Mouse (Mus musculus): ENCODE results near the gene Nck2. TPM values are rescaled to one million over a fixed set of nuclear protein-coding genes. Genes with fewer than 3 reads are reported as not detected.

Gene Nck2
- polyA plus RNA-seq, 1 experiment: 2.4 TPM

DNA sequence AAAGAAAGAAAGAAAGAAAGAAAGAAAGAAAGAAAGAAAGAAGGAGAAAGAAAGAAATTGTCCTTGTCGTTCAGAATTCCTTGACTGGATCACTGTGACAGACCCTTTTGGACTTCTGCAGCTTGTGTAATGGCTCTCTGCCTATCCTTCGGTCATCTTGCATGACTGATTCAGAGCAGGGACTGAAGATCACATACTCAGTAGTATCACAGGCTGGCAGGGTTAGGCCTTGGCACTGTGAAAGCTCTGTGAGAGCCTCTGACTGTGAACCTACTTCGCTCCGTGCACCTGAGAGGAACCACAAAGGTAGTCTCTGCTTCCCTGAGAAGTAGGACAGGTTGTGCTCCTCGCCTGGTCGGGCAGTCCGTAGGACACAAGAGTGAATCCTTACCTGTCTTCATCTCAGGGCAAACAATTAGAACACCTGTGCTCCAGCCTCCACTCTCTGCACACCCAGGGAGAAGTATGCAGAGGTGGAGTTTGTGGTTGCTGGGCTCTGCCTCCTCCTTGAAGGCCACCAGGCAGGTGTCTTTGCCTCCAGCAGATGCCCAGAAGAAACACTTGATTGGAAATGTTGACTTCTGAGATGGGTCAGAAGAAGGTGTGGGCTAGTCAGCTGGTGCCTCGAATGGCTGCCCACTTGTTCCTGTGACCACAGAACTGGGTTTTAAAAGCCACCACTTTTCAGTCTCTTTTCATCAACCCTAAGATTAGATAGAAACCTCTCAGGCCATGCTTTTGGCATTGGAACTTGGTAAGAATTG, 47.3 kb downstream of the Nck2 start:
- Histone ChIP-seq H3K27me3 (ENCODE audit: control insufficient read depth) (no peaks in the 10 kb centered on the region), H3K4me3 (replicated peaks) (no peak overlapping the region), H3K9me3 (ENCODE audit: control insufficient read depth, low read length) (no peaks in the 10 kb centered on the region), H3K36me3 (ENCODE audit: control insufficient read depth) (no peaks in the 10 kb centered on the region), H3K4me1 (ENCODE audit: control insufficient read depth) (no peaks in the 10 kb centered on the region; the same call in 1 of the 2 replicates)
- TF ChIP-seq GATA1 (IDR thresholded peaks at IDR 0.05; ENCODE audit: low read length): no peak
- TF ChIP-seq TAL1 (IDR thresholded peaks at IDR 0.05; ENCODE audit: low read length): no peak

DNA sequence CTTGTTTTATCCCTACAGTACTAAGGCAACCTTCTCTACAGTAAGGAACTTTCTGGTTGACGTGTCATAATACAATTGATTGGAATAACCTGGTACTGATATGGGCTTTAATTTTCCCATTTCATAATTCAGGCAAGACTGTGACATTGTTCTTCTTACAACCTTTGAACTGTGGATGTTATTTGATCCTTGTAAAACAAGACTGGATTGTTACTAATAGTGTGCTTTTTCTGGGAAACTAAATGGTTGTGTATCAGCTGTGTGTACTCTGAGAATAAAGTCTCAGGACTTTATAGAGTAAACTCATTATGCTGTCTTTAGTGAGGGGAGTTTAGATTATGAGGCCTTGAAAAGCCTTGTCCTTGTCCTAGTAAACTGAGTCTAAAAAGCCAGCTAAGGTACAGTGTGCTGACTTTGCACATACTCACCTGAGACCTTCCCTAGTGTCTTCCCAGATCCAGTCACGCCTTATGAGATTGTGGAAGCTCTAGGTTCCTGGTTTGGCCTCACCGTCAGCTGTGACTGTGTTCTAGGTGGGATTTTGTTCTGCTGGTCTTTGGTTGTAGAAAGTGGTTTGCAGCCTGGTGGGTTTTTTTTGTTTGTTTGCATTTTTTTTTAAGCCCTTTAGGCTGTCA, 48.5 kb downstream of the Nck2 start:
- Histone ChIP-seq H3K27me3 (ENCODE audit: control insufficient read depth) (no peaks in the 10 kb centered on the region), H3K9me3 (ENCODE audit: control insufficient read depth, low read length) (no peaks in the 10 kb centered on the region), H3K36me3 (ENCODE audit: control insufficient read depth) (no peaks in the 10 kb centered on the region), H3K4me1 (ENCODE audit: control insufficient read depth) (no peaks in the 10 kb centered on the region; the same call in 1 of the 2 replicates), H3K4me3 (replicated peaks) (no peak overlapping the region)
- TF ChIP-seq TAL1 (IDR thresholded peaks at IDR 0.05; ENCODE audit: low read length): no peak
- no peak for TF ChIP-seq GATA1 (IDR thresholded peaks at IDR 0.05; ENCODE audit: low read length)

- Histone ChIP-seq H3K4me3 (replicated peaks) (no peak overlapping the region), H3K4me1 (ENCODE audit: control insufficient read depth) (peaks cover 7% of the 10 kb centered on the region), H3K36me3 (ENCODE audit: control insufficient read depth) (no peaks in the 10 kb centered on the region), H3K9me3 (ENCODE audit: control insufficient read depth, low read length) (no peaks in the 10 kb centered on the region), H3K27me3 (ENCODE audit: control insufficient read depth) (no peaks in the 10 kb centered on the region)
- TF ChIP-seq TAL1 (IDR thresholded peaks at IDR 0.05; ENCODE audit: low read length): no peak
- no peak for TF ChIP-seq GATA1 (IDR thresholded peaks at IDR 0.05; ENCODE audit: low read length)
These were observed 51.7 kb downstream of the Nck2 start for GRCm38 (mm10) chr1:43496051-43496450.

- H3K9me3 ChIP-seq (ENCODE audit: control insufficient read depth, low read length): no peaks in the 10 kb centered on the region
- no peak overlapping the region for H3K4me3 ChIP-seq (replicated peaks)
- no peak for TF ChIP-seq TAL1 (IDR thresholded peaks at IDR 0.05; ENCODE audit: low read length)
- no peak for TF ChIP-seq GATA1 (IDR thresholded peaks at IDR 0.05; ENCODE audit: low read length)
- H3K4me1 ChIP-seq (ENCODE audit: control insufficient read depth): peaks cover 8% of the 10 kb centered on the region
- no peaks in the 10 kb centered on the region for H3K27me3 ChIP-seq (ENCODE audit: control insufficient read depth)
- no peaks in the 10 kb centered on the region for H3K36me3 ChIP-seq (ENCODE audit: control insufficient read depth)
These were observed 52.6 kb downstream of the Nck2 start for GRCm38 (mm10) chr1:43496993-43497392.

- TF ChIP-seq TAL1 (IDR thresholded peaks at IDR 0.05; ENCODE audit: low read length) (no peak), GATA1 (IDR thresholded peaks at IDR 0.05; ENCODE audit: low read length) (no peak)
- peaks cover 14% of the 10 kb centered on the region for H3K4me1 ChIP-seq (ENCODE audit: control insufficient read depth)
These were observed 53.6 kb downstream of the Nck2 start for GRCm38 (mm10) chr1:43497951-43498350.

DNA sequence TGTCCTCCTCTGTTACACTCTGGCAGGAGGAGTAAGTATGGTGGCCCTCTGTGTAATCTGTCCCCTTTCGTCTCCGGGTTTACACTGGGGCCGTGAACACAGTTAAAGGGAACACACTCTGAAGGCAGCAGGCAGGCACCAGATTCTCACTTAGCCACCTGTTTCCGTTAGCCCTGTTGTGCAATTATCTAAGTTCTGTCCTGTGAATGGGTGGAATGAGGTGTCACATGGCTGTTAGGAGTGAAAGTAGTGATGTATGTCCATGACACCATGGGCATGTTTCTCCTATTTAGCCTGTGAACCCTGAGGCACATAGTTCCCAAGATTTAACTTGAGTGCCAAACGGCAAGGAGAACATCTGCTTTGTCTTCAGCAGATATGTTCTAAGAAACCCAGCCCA, 55.7 kb downstream of the Nck2 start:
- TF ChIP-seq GATA1 (IDR thresholded peaks at IDR 0.05; ENCODE audit: low read length) (no peak), TAL1 (IDR thresholded peaks at IDR 0.05; ENCODE audit: low read length) (no peak)
- H3K4me1 ChIP-seq (ENCODE audit: control insufficient read depth): peaks cover 18% of the 10 kb centered on the region
- no peaks in the 10 kb centered on the region for H3K9me3 ChIP-seq (ENCODE audit: control insufficient read depth, low read length)
- H3K36me3 ChIP-seq (ENCODE audit: control insufficient read depth): no peaks in the 10 kb centered on the region
- H3K4me3 ChIP-seq (replicated peaks): no peak overlapping the region
- no peaks in the 10 kb centered on the region for H3K27me3 ChIP-seq (ENCODE audit: control insufficient read depth)

More at GRCm38 (mm10) chr1:43497951-43498350, 53.6 kb downstream of the Nck2 start:
- H3K27me3 ChIP-seq (ENCODE audit: control insufficient read depth): no peaks in the 10 kb centered on the region
- no peaks in the 10 kb centered on the region for H3K9me3 ChIP-seq (ENCODE audit: control insufficient read depth, low read length)
- no peaks in the 10 kb centered on the region for H3K36me3 ChIP-seq (ENCODE audit: control insufficient read depth)
- no peak overlapping the region for H3K4me3 ChIP-seq (replicated peaks)

GRCm38 (mm10) chr1:43501143-43501919, 57.0 kb downstream of the Nck2 start:
- Histone ChIP-seq H3K27me3 (ENCODE audit: control insufficient read depth) (no peaks in the 10 kb centered on the region), H3K36me3 (ENCODE audit: control insufficient read depth) (no peaks in the 10 kb centered on the region), H3K4me3 (replicated peaks) (no peak overlapping the region), H3K4me1 (ENCODE audit: control insufficient read depth) (peaks cover 18% of the 10 kb centered on the region), H3K9me3 (ENCODE audit: control insufficient read depth, low read length) (no peaks in the 10 kb centered on the region)
- TF ChIP-seq GATA1 (IDR thresholded peaks at IDR 0.05; ENCODE audit: low read length): no peak
- no peak for TF ChIP-seq TAL1 (IDR thresholded peaks at IDR 0.05; ENCODE audit: low read length)

DNA sequence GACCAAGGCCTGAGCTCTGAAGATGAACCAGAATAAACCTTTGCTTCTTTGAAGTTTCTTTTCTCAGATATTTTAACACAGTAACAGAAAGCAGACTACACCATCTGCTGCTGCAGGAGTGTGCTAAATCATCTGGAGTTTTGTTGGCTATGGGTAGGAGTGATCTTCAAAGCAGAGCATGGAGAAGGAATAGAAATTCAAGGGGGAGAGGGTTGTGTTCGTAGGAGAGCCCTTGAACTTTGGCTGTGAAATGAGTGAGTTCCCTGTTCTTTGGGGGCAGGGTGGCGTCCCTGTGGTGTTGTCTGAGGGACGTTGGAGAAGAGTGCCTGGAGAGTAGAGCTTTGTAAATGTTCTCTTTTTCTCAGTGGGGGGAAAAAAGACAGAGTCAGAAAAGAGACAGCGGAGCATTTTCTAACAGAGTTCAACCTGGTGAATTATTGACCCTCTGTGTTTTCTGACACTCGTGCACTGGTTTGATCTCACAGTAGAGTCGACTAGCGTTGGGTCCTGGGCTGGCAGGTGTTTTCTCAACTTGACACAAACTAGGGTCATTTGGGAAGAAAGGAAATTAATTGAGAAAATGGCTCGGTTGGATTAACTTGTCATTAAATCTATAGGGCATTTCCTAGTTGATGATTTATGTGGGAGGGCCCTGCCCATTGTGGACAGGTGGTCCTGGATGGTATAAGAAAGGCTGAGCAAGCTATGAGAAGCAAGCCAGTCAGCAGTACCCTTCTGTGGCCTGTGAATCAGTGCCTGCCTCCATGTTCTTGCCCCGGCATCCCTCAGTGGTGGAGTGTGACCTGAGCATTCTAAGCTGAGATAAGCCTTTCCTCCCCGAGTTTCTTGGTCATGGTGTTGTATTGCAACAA, 57.8 kb downstream of the Nck2 start:
- TF ChIP-seq GATA1 (IDR thresholded peaks at IDR 0.05; ENCODE audit: low read length): no peak
- TF ChIP-seq TAL1 (IDR thresholded peaks at IDR 0.05; ENCODE audit: low read length): no peak
- H3K4me3 ChIP-seq (replicated peaks): no peak overlapping the region
- H3K36me3 ChIP-seq (ENCODE audit: control insufficient read depth): no peaks in the 10 kb centered on the region
- no peaks in the 10 kb centered on the region for H3K27me3 ChIP-seq (ENCODE audit: control insufficient read depth)
- no peaks in the 10 kb centered on the region for H3K9me3 ChIP-seq (ENCODE audit: control insufficient read depth, low read length)
- H3K4me1 ChIP-seq (ENCODE audit: control insufficient read depth): peaks cover 18% of the 10 kb centered on the region
